Mouse (Mus musculus) neural tube, embryonic 14.5 days (tissue): Measurements from ENCODE around the gene Cdc73. TPM values are rescaled to one million over a fixed set of nuclear protein-coding genes. Genes with fewer than 3 reads are reported as not detected.

ENCODE experiments used
- polyA plus RNA-seq: library from polyadenylated mRNA; unstranded; fragments of >200 nt; fragmentation: Nextera tagmentation; extraction: Ambion mirVana; gene quantifications from 2 replicates; pipeline ENCODE4 v1.2.1, GENCODE M21; 2014

The Cdc73 gene
- polyA plus RNA-seq, 1 experiment from 2014 or later: 17.1 TPM

Other genes with a start within 250 kb of the Cdc73 start
- 10.1 and 12.3 TPM in 2 replicates for gene B3galt2, start 62.2 kb downstream of the Cdc73 start, polyA plus RNA-seq
- gene Glrx2, start 13.4 kb upstream of the Cdc73 start, polyA plus RNA-seq: 98.7 and 110 TPM in 2 replicates
- gene Trove2, start 74.2 kb upstream of the Cdc73 start, polyA plus RNA-seq: 25.4 and 33.9 TPM in 2 replicates
- gene Uchl5, start 74.4 kb upstream of the Cdc73 start, polyA plus RNA-seq: 53.1 and 57.8 TPM in 2 replicates